Mouse (Mus musculus) megakaryocyte, embryonic 14.5 days (primary cell): Measurements from ENCODE around the gene Cpm.

Experiments used
- FLI1 ChIP-seq: IDR thresholded peaks from 2 replicates; pipeline ENCODE4 v1.6.1; 2012; ENCODE audit warnings: low read length, inconsistent platforms, mixed read lengths
- GATA1 ChIP-seq: IDR thresholded peaks from 3 replicates; pipeline ENCODE4 v1.6.1; 2012; ENCODE audit warnings: mixed read lengths, low read length, inconsistent platforms, borderline replicate concordance

GRCm38 (mm10) chr10:117732962-117733592 is 103.8 kb downstream of the Cpm start:
- TF ChIP-seq GATA1 (no peak), FLI1 (no peak)
